Mouse (Mus musculus): Measurements from ENCODE around the gene Tpsg1.

DNA sequence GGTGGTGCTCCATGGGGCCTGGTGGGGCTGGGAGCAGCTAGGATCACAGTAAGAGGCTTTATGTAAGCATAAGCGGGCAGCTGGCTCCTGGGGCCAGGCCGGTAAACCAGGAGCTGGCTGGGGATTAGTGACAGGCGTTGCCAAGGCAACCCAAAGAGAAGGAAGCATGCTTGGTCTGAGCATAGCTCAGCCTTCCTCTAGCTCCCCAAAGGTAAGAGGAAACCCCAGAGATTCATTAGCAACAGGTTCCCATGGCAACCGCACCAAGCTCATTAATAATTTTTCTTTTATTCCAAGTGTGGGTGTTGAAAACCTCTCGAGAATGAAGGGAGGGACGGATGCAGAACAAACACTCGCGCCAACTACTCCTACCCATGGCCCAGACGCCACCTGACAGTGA lies 49.9 kb downstream of the Tpsg1 start:
- TF ChIP-seq CTCF (IDR thresholded peaks at IDR 0.05) (no peak), EP300 (IDR thresholded peaks at IDR 0.05) (no peak)

All from lung, postnatal 0 days (tissue).